Mouse (Mus musculus) brown adipose tissue, adult 24 weeks (tissue): Measurements from ENCODE around the gene Gm10322. TPM values are rescaled to one million over a fixed set of nuclear protein-coding genes. Genes with fewer than 3 reads are reported as not detected.
A peak's percentile ranks its signal among the peaks of the same experiment; 100 is the strongest.

Source experiments
- H3K27ac ChIP-seq: fragments of 200-500 bp; replicated peaks from 2 replicates; pipeline ENCODE4 v1.5.1; 2012; ENCODE audit warnings: low read depth, mild to moderate bottlenecking, low read length
- H3K4me1 ChIP-seq: fragments of 200-500 bp; 2 replicates; pipeline ENCODE4 v1.6.1; 2012; ENCODE audit warnings: low read length, mixed read lengths; ENCODE audit not compliant: control insufficient read depth, insufficient read depth, insufficient read length
- H3K4me3 ChIP-seq: fragments of 200-500 bp; 2 replicates; pipeline ENCODE4 v1.5.1; 2012; ENCODE audit warnings: low read depth, mild to moderate bottlenecking, low read length, moderate library complexity; ENCODE audit not compliant: insufficient read depth
- polyA plus RNA-seq: library from polyadenylated mRNA; stranded (reverse); fragments of >200 nt; gene quantifications from 2 replicates; pipeline ENCODE4 v1.2.4, GENCODE M21; 2012; ENCODE audit not compliant: missing spikeins, insufficient read depth, insufficient read length

Gm10322 gene
- polyA plus RNA-seq, 1 experiment, result not detected

GRCm38 (mm10) chr10:59586821-59587220 lies 29.0 kb upstream of the Gm10322 start:
- H3K4me3 ChIP-seq, result no peak overlapping the region
- H3K27ac ChIP-seq, result no peak overlapping the region
- H3K4me1 ChIP-seq, result no peaks in the 10 kb centered on the region

- H3K4me3 ChIP-seq, result no peak overlapping the region
- H3K27ac ChIP-seq, result no peak overlapping the region
- H3K4me1 ChIP-seq, result no peaks in the 10 kb centered on the region
Measured at GRCm38 (mm10) chr10:59588135-59588534, 27.7 kb upstream of the Gm10322 start.

GRCm38 (mm10) chr10:59589420-59589819 lies 26.4 kb upstream of the Gm10322 start:
- H3K4me3 ChIP-seq, result no peak overlapping the region
- no peak overlapping the region for H3K27ac ChIP-seq
- H3K4me1 ChIP-seq, result no peaks in the 10 kb centered on the region

GRCm38 (mm10) chr10:59589856-59590255 lies 26.0 kb upstream of the Gm10322 start:
- Histone ChIP-seq H3K4me1 (no peaks in the 10 kb centered on the region), H3K4me3 (0 out of 2 replicates have a peak overlapping the region, but pooled peaks have one; percentile 11), H3K27ac (no peak overlapping the region)

DNA sequence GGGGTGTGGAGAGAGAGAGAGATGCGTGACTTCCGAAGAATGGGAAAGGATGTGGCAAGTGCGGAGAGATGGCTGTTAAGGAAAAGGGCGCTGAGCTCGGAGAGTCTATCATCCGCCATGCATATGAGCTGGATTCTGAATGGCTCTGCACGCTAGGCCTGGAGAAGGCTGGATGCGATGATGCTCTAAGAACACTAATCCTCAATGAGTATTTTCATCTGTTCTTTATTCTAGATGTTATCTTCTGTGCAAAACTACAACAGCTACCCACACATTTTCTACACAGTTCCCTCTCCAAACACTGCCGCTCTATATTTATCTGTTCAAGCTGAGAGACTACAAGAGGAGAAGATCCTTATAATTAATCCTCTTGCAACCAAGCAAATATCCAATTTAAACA lies 25.3 kb upstream of the Gm10322 start:
- no peaks in the 10 kb centered on the region for H3K4me1 ChIP-seq
- H3K27ac ChIP-seq, result no peak overlapping the region
- no peak overlapping the region for H3K4me3 ChIP-seq

DNA sequence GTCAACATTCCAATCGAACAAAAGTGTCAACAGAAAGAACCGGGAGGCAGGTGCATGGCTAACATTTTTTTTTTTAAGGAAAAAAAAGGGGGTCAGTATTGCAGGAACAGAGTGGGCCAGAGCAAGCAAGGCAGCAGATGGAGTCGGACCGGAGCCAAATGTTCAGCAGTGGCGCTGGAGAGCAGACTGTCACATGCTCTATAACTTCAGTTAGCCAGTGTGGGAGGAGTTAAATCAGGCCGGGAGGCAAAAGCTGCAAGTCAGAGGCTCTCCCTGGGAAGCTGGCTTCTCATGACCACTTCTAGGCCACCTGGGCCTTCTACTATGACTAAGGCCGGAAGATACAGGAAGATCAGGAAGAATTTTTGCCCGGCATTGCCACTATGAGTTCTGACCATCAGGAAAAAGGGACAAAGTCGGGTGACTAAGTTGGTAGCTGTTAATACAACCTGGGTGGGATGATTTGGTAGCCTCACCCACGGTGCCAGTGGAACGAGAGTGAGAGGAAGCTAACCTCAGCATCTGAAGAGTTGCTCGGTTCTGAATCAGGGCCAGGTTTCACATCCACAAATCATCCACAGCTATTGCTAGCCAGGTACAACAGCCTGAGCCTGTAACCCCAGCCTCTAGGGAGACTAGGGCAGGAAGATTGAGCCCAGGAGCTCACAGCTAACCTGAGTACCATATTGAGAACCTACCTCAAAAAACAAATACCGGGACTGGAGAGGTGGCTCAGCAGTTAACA lies 21.9 kb upstream of the Gm10322 start:
- Histone ChIP-seq H3K4me1 (no peaks in the 10 kb centered on the region), H3K27ac (no peak overlapping the region), H3K4me3 (no peak overlapping the region)

- peaks cover 4% of the 10 kb centered on the region; the same call in 1 of the 2 replicates for H3K4me1 ChIP-seq
- H3K4me3 ChIP-seq, result no peak overlapping the region
- no peak overlapping the region for H3K27ac ChIP-seq
Measured at GRCm38 (mm10) chr10:59600516-59600915, 15.3 kb upstream of the Gm10322 start.

DNA sequence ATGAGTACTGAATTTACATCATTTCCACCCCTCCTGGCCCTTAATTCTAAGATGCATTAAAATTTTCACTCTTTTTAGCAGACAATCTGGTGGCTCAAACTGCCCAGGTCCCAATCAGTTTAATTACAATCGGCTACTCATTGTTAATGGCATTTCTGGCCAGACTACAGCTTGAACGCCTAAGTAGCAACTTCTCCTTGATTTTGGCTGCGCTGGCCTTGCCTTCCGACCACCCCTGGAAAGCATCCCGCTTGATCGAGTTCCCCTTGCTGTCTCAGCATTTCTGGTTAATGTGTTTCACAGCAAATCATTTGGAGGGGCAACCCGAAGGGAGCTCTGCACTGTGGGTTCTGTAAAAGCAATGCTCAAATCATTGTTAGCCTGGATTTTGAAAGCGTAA lies 13.8 kb upstream of the Gm10322 start:
- Histone ChIP-seq H3K27ac (no peak overlapping the region), H3K4me3 (no peak overlapping the region), H3K4me1 (peaks cover 4% of the 10 kb centered on the region; the same call in 1 of the 2 replicates)

- H3K27ac ChIP-seq, result no peak overlapping the region
Measured at GRCm38 (mm10) chr10:59602891-59603290, 13.0 kb upstream of the Gm10322 start.

DNA sequence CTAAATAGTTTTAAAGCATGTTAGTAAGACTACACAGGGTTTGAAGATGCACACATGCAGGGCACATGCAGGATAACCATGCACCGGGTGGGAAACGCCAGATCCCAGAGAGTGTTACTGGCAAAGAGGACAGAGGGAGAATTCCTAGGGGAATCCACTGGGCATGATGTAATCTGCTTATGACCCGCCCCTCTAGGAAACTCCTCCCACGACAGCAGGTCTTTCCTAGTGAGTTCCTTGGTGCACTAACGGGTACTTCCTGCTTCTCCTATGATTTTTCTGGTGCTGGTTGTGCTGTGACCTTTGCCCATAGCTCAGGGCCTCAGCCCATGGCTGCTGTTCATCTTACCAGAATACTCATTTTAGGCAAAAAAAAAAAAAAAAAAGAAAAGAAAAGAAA lies 12.0 kb upstream of the Gm10322 start:
- H3K4me1 ChIP-seq, result peaks cover 4% of the 10 kb centered on the region; the same call in 1 of the 2 replicates
- no peak overlapping the region for H3K4me3 ChIP-seq

More at GRCm38 (mm10) chr10:59602891-59603290, 13.0 kb upstream of the Gm10322 start:
- Histone ChIP-seq H3K4me1 (peaks cover 4% of the 10 kb centered on the region; the same call in 1 of the 2 replicates), H3K4me3 (no peak overlapping the region)

GRCm38 (mm10) chr10:59604879-59605464 lies 10.9 kb upstream of the Gm10322 start:
- peaks cover 4% of the 10 kb centered on the region; the same call in 1 of the 2 replicates for H3K4me1 ChIP-seq
- no peak overlapping the region for H3K4me3 ChIP-seq

More for the DNA sequence above, 12.0 kb upstream of the Gm10322 start:
- no peak overlapping the region for H3K27ac ChIP-seq

DNA sequence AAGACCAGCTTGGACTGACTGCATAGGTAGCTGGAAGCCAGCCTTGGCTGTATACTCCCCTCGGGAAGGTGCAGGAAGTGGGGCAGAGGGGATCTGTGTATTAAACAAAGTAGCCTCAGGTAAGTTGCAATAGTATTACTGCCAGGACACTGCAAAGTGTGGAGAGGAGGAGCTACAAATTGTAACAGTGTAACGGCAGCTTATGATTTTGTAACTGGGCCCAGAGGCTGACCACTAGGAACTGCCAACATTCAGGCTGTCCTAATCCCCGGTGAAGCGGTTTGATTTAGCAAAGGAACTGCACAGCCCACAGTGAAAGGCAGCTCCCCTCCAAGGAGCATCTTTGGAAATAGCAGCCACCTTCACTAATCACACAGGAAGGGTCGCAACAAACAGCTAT lies 2.6 kb upstream of the Gm10322 start:
- Histone ChIP-seq H3K27ac (no peak overlapping the region), H3K4me1 (peaks cover 8% of the 10 kb centered on the region), H3K4me3 (no peak overlapping the region)

More at GRCm38 (mm10) chr10:59604879-59605464, 10.9 kb upstream of the Gm10322 start:
- no peak overlapping the region for H3K27ac ChIP-seq

DNA sequence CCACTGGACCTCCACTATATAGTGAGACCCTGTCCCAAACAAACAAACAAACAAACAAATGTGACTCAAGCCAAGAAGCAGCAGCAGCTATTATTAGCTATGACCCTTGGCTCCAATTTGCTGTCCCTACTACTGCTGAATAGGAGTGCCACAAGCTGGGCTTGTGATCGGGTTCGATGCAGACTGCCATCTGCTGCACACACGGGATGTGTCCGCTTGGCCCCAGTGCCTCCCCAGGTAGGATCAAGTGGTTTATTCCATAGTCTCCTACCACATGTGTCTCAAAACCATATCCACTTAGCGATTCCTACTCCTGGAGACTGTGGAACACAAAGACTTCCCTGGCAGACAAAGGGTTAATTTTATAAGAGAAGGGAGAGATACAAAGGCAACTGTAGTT lies 1.7 kb upstream of the Gm10322 start:
- Histone ChIP-seq H3K4me3 (no peak overlapping the region), H3K4me1 (peaks cover 8% of the 10 kb centered on the region), H3K27ac (no peak overlapping the region)

DNA sequence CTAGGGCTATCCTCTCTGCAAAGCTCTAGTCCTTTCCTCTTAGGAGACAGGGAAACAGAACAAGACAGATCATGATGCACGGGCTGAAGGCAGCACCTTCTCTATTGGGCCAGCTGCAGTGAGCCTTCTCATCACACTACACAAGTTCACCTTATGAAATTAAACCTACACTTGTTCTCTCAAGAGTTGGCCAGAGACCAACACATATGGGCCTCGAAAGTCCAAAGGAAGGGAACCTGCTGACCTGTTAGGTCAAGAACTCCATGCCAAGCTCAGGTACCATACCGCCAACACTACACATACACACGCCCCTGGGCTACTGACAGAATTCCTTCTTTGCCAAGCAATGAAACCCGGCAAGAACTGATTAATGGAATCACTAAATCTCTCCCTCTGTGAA lies 452 bp upstream of the Gm10322 start:
- peak overlapping the region; percentile 82 for H3K4me3 ChIP-seq
- peaks cover 8% of the 10 kb centered on the region for H3K4me1 ChIP-seq
- no peak overlapping the region for H3K27ac ChIP-seq

GRCm38 (mm10) chr10:59616522-59616921 lies 659 bp downstream of the Gm10322 start, which contains the start of gene Mcu:
Gene Mcu (minus strand): TSS chr10:59616692.
- Histone ChIP-seq H3K4me3 (peak within 1 kb of the TSS; percentile 82), H3K4me1 (peaks cover 8% of the 10 kb centered on the region), H3K27ac (peak within 1 kb of the TSS; percentile 4)

GRCm38 (mm10) chr10:59617776-59618175 lies 1.9 kb downstream of the Gm10322 start:
- Histone ChIP-seq H3K27ac (no peak overlapping the region), H3K4me3 (no peak overlapping the region), H3K4me1 (peaks cover 8% of the 10 kb centered on the region)
